Mouse (Mus musculus) brain, embryonic 14.5 days (tissue): ENCODE measurements at regions not wholly inside any gene's neighbourhood (a gene's known extent, or its start where the extent isn't known, plus 50 kb on each side); places are given as distances from the start of the nearest gene placed in this dataset.
"Not testable (repeated sequence)": the region's sequence is repeated elsewhere in the genome, so short reads cannot be mapped to it uniquely, and the experiment has no call there.

ENCODE experiments used
- DNase-seq: peaks from one replicate; pipeline ENCODE4 v3.0.0-alpha.2; 2011; ENCODE audit warnings: low read depth
- CTCF ChIP-seq: fragments of 200-500 bp; IDR thresholded peaks from 2 replicates; pipeline ENCODE4 v1.5.1; 2012; ENCODE audit warnings: inconsistent platforms, mild to moderate bottlenecking, moderate library complexity, borderline replicate concordance; ENCODE audit not compliant: insufficient read depth, insufficient read length; ENCODE audit errors: extremely low read depth
- POLR2A ChIP-seq: fragments of 200-500 bp; IDR thresholded peaks from 2 replicates; pipeline ENCODE4 v1.6.1; 2012; ENCODE audit warnings: mild to moderate bottlenecking, inconsistent platforms, borderline replicate concordance; ENCODE audit not compliant: poor library complexity, insufficient read depth, insufficient read length, severe bottlenecking; ENCODE audit errors: extremely low read depth

DNA sequence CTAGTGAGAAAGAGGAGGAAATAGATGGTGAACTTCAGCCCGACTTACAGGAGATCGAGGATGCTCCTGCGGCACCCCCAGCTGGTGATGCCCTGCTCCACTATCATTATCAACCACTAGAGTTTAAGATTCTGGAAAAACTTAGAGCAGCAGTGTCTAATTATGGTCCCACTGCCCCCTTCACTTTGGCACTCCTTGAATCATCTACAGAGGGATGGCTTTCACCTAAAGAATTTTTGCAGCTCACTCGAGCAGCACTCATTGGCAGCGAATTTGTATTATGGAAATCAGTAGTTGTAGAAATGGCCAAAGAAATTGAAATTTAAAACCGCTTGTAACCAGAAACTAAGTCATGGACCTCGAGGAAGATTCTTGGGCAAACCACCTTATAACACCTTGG lies 1229.1 kb upstream of the Arrdc3 start:
- TF ChIP-seq POLR2A (no peak), CTCF (no peak)
- DNase-seq, result peak; percentile 58

DNA sequence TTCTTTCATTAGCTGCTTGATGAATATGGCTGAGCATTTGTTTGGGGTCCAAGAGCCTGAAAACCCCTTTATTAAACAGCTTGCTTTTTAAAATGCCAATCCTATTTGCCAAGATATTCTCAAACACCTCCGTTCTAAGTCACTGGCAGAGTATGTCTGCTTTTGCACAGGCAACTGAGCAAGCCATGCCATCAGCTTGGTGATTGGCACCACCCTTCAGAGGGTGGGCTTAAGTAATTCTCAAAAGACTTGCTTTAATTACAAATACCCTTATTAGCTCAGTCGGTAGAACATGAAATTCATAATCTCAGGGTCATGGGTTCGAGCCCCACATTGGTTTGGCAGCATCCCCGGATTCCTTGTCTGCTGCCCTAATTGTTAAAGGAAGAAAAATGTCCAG lies 1228.5 kb upstream of the Arrdc3 start:
- DNase-seq, result peak; percentile 87
- TF ChIP-seq CTCF (no peak), POLR2A (no peak)

DNA sequence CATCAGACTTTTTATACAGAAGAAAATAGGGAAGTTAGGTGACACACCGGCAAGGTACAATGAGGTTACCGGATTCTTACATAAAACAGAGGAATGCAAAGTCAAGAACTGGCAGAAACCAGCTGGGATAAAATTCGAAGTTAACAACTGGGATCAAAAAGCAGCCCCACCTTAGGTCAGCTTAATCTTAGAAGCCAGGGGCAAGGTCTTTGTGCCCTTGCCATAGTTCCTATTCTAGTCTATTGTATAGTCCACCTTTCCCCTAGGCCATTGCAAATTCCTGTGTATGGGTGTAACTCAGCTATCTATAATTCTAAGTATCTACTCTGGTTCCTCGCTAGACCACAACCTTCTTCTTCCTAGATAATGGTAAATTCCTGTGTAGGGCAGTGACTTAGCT lies 1214.4 kb upstream of the Arrdc3 start:
- not testable (repeated sequence) for DNase-seq

DNA sequence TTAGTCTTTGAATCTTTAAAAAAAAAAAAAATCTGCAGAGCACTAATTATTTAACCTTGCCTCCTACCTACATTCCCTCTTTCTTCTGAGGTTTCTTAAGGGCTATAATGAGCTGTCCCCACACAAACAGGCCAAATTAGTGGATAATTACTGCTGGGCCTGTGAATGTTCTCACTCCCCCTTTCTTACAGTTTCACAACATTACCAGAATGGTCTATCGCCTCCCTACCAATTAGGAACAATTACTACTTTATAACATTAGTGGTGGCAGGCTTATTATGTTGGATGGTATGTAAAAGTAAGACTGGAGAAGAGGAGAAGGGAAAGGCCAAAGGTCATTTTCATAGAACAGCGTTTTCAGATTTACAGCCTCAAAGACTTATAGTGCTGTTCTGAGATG lies 1209.8 kb upstream of the Arrdc3 start:
- TF ChIP-seq POLR2A (no peak), CTCF (no peak)
- peak; percentile 90 for DNase-seq

DNA sequence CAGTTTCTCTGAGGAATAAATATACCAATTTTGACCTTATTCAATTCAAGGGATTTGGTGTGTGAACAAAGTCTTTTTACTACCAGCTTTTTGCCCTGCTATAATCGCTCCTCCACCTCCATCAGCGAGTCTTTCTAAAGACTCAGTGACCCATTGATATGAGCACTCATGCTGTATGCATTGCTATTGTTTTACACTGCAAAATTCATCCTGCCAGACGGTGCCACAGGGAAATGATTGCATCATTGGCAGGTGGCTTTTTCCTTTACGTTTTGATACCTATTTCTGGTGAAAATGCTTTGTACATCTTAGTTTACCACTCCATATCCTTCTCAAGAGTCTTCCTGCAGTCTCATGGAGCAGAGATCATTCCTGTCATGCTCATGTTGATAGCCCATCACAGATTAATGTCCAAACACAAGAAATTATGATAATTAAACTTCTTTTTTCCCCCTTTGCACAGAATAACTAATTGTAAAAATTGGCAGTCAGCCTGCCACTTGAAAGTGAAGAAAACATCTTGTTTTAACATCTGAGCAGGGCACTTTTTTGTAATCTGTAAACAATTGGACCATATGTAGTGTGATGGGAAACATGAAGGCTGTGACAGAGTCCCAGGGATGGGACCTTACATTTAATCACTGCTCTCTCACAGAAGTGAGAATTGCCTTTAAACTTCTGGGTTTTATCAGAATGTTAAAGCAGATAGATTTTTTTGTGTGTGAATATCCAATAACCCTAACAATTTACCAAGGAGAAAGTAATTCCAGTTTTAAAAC lies 1185.1 kb upstream of the Arrdc3 start:
- DNase-seq, result peak; percentile 83
- TF ChIP-seq POLR2A, result no peak
- TF ChIP-seq CTCF, result no peak

DNA sequence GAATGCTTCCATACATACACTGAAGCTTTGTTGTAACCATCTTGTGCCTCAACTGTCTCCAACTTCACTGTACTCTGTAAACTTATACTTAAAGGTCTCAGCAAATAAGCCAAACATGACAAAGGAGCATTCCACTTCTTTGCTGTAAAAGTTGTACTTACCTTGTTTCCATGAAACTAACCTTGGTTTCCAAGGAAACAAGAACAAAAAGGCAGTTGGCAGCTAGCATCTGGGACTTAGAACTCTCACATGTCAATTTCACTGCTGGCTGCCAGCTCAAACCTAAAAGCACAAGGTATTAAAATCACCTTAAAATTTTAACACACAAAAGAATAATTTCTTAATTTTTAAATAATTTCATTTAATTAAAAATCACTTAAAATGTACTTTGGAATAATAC lies 1183.7 kb upstream of the Arrdc3 start:
- no peak for TF ChIP-seq POLR2A
- no peak for TF ChIP-seq CTCF
- DNase-seq, result peak; percentile 70
